ENCODE assay signal across 19 mouse cellular contexts in genomic region chr11:118545690-118546089, GRCm38 (mm10).
DNase-seq lines count a peak whose midpoint lies in the region; ATAC-seq lines count a peak whose summit lies in the region.
"Had no signal": no experiment of that assay in that cellular context is flagged by ENCODE, and none has a peak within 500 bp of the region (broad histone marks: within the 10 kb centered on the region; RNA-seq: fewer than 3 reads in every experiment).

No protein-coding gene starts in this region.

- ATAC-seq in granulocyte monocyte progenitor cell, adult 5-6 weeks (replicated peaks; ENCODE audit: poor library complexity, severe bottlenecking), result no peak
- ATAC-seq: activated CD4-positive, CD25-positive, alpha-beta regulatory T cell, adult 4 months; forebrain, embryonic 16.5 days; intestine, embryonic 16.5 days had no signal

- peak; percentile 28 for DNase-seq in kidney, postnatal 10 days
- no peak for DNase-seq in kidney, postnatal 25 days
- DNase-seq in ES-CJ7 (ENCODE audit: low read depth, low spot score) (peak; percentile 29), ZHBTc4 (ENCODE audit: low read depth, low spot score) (peak; percentile 53)
- peak; percentile 3 for DNase-seq in hindlimb bud, embryonic 11.5 days (ENCODE audit: extremely low spot score, low read depth, low spot score)
- DNase-seq in left cerebral cortex, postnatal 10 days (ENCODE audit: extremely low spot score in 1 of 2, low spot score in 2 of 2), result no peak
- DNase-seq: adrenal gland, postnatal 10 days; cerebellum, adult 11 months; gastrocnemius, adult 2 months; heart, adult 11 months; heart, postnatal 4 days; liver, embryonic 13.5 days; lung, postnatal 14 days; retina, postnatal 1 day; thymus, adult 2 months had no signal

- intact Hi-C loops in left cerebral cortex, postnatal 10 days (cut with DNase I), result no loop called here

Comparison
In these comparisons a context has a peak if more than half of its experiments do, and no peak if none do; other contexts are left out.
1. DNase-seq: peak in kidney, postnatal 10 days (single experiment), ES-CJ7 (single experiment), ZHBTc4 (single experiment) and hindlimb bud, embryonic 11.5 days (single experiment); none in kidney, postnatal 25 days (0 of 2) and left cerebral cortex, postnatal 10 days (0 of 2).